Mouse (Mus musculus) large intestine, adult 2 months (tissue): ENCODE results near the gene Fancd2. TPM values are rescaled to one million over a fixed set of nuclear protein-coding genes. Genes with fewer than 3 reads are reported as not detected.

Experiments used
- DNase-seq: peaks from one replicate; pipeline ENCODE4 v3.0.0-alpha.2; 2012; ENCODE audit warnings: low read depth, low spot score
- WGBS: fragments of 180-500 bp; shearing (Covaris S2); methylation state at CpG from one replicate; pipeline ENCODE4 v1.1.7; 2018; 5-methylcytosine and 5-hydroxymethylcytosine counted together
- polyA plus RNA-seq: library from polyadenylated mRNA; depleted of rRNA; stranded (reverse); fragments of >200 nt; gene quantifications from 2 replicates; pipeline ENCODE4 v1.2.3, GENCODE M21; 2012

Fancd2 gene
- polyA plus RNA-seq, 1 experiment, result 2.2 TPM

GRCm38 (mm10) chr6:113517434-113518080, 13.9 kb upstream of the Fancd2 start:
- whole genome bisulfite sequencing, result 78% methylated on average over 8 of the region's 8 CpGs
- no peak for DNase-seq

- no peak for DNase-seq
- 72% methylated on average over 1 of the region's 1 CpGs for WGBS
These were observed 9.2 kb upstream of the Fancd2 start for GRCm38 (mm10) chr6:113522310-113522709.

GRCm38 (mm10) chr6:113523420-113523819, 8.1 kb upstream of the Fancd2 start:
- 55% methylated on average over 8 of the region's 8 CpGs for WGBS
- DNase-seq, result no peak

GRCm38 (mm10) chr6:113531840-113532404, 440 bp downstream of the Fancd2 start:
- DNase-seq, result no peak

GRCm38 (mm10) chr6:113534886-113535285, 3.4 kb downstream of the Fancd2 start:
- no peak for DNase-seq
- 81% methylated on average over 7 of the region's 7 CpGs for WGBS

More at GRCm38 (mm10) chr6:113531840-113532404, 440 bp downstream of the Fancd2 start:
- 4% methylated on average over 7 of the region's 7 CpGs for WGBS

- 78% methylated on average over 6 of the region's 6 CpGs for WGBS
- DNase-seq, result no peak
These were observed 10.1 kb downstream of the Fancd2 start for GRCm38 (mm10) chr6:113541610-113542009.

GRCm38 (mm10) chr6:113543906-113544481, 12.5 kb downstream of the Fancd2 start:
- WGBS, result 93% methylated on average over 12 of the region's 12 CpGs

GRCm38 (mm10) chr6:113559736-113560135, 28.3 kb downstream of the Fancd2 start:
- DNase-seq, result no peak
- 63% methylated on average over 6 of the region's 6 CpGs for WGBS

More at GRCm38 (mm10) chr6:113543906-113544481, 12.5 kb downstream of the Fancd2 start:
- no peak for DNase-seq

GRCm38 (mm10) chr6:113564557-113564956, 33.1 kb downstream of the Fancd2 start:
- 57% methylated on average over 1 of the region's 1 CpGs for WGBS

GRCm38 (mm10) chr6:113576044-113576443, 44.6 kb downstream of the Fancd2 start:
- no peak for DNase-seq
- over 99% methylated on average over 6 of the region's 6 CpGs for WGBS

More at GRCm38 (mm10) chr6:113564557-113564956, 33.1 kb downstream of the Fancd2 start:
- DNase-seq, result no peak

- DNase-seq, result no peak
- WGBS, result 95% methylated on average over 3 of the region's 3 CpGs
These were observed 47.8 kb downstream of the Fancd2 start for GRCm38 (mm10) chr6:113579306-113579705.

GRCm38 (mm10) chr6:113583023-113583422, 51.5 kb downstream of the Fancd2 start:
- 85% methylated on average over 4 of the region's 4 CpGs for WGBS
- DNase-seq, result no peak

GRCm38 (mm10) chr6:113585065-113585464, 53.6 kb downstream of the Fancd2 start:
- 90% methylated on average over 5 of the region's 5 CpGs for WGBS

GRCm38 (mm10) chr6:113586466-113587183, 55.1 kb downstream of the Fancd2 start:
- WGBS, result 58% methylated on average over 5 of the region's 5 CpGs

More at GRCm38 (mm10) chr6:113585065-113585464, 53.6 kb downstream of the Fancd2 start:
- DNase-seq, result no peak

GRCm38 (mm10) chr6:113592637-113593036, 61.2 kb downstream of the Fancd2 start:
- WGBS, result 95% methylated on average over 2 of the region's 2 CpGs
- DNase-seq, result no peak

More at GRCm38 (mm10) chr6:113586466-113587183, 55.1 kb downstream of the Fancd2 start:
- no peak for DNase-seq

- 87% methylated on average over 4 of the region's 4 CpGs for WGBS
- no peak for DNase-seq
These were observed 66.5 kb downstream of the Fancd2 start for GRCm38 (mm10) chr6:113597945-113598344.

GRCm38 (mm10) chr6:113599833-113600232, 68.4 kb downstream of the Fancd2 start:
- no peak for DNase-seq
- WGBS, result 81% methylated on average over 5 of the region's 5 CpGs

- no peak for DNase-seq
- WGBS, result 42% methylated on average over 23 of the region's 23 CpGs
These were observed 69.2 kb downstream of the Fancd2 start, which contains the start of gene Fancd2os for GRCm38 (mm10) chr6:113600543-113601139. Gene Fancd2os, minus strand, starts transcription at chr6:113600715.

GRCm38 (mm10) chr6:113602821-113603220, 71.3 kb downstream of the Fancd2 start:
- DNase-seq, result no peak
- 78% methylated on average over 6 of the region's 6 CpGs for WGBS

- DNase-seq, result no peak
- WGBS, result 65% methylated on average over 12 of the region's 12 CpGs
These were observed 72.5 kb downstream of the Fancd2 start for GRCm38 (mm10) chr6:113603993-113604392.
